ENCODE assay signal across 22 mouse cellular contexts in genomic region chr4:124747851-124748250, GRCm38 (mm10). TPM values are rescaled to one million over a fixed set of nuclear protein-coding genes. Genes with fewer than 3 reads are reported as not detected.
DNase-seq lines count a peak whose midpoint lies in the region; ATAC-seq and TF ChIP-seq lines count a peak whose summit lies in the region.
"Had no signal": no experiment of that assay in that cellular context is flagged by ENCODE, and none has a peak within 500 bp of the region (broad histone marks: within the 10 kb centered on the region; RNA-seq: fewer than 3 reads in every experiment).

No protein-coding gene starts in this region.

- whole genome bisulfite sequencing in kidney, adult 2 months: 47% methylated on average over 4 of the region's 4 CpGs
- 68% methylated on average over 4 of the region's 4 CpGs for WGBS in kidney, embryonic 15.5 days
- WGBS in lung, adult 2 months: 46% methylated on average over 4 of the region's 4 CpGs
- 60% methylated on average over 4 of the region's 4 CpGs for WGBS in kidney, postnatal 0 days
- WGBS in small intestine, adult 2 months: 20% methylated on average over 4 of the region's 4 CpGs
- 64% methylated on average over 4 of the region's 4 CpGs for WGBS in hindbrain, postnatal 0 days

- peak overlapping the region; percentile 84 for H3K27ac ChIP-seq in kidney, adult 2 months (ENCODE audit: insufficient read depth, low read depth, low read length)
- H3K27ac ChIP-seq in kidney, embryonic 15.5 days: no peak overlapping the region
- H3K27ac ChIP-seq in kidney, postnatal 0 days: peak overlapping the region; percentile 31; the same call in 1 of the 2 replicates
- peak overlapping the region; percentile 92 for H3K27ac ChIP-seq in small intestine, adult 2 months (ENCODE audit: insufficient read depth, low read depth, low read length)
- no peak overlapping the region for H3K27ac ChIP-seq in hindbrain, postnatal 0 days
- H3K27ac ChIP-seq: embryonic facial prominence, embryonic 10.5 days; hindbrain, embryonic 10.5 days; liver, embryonic 14.5 days; midbrain, embryonic 12.5 days had no signal

- H3K4me1 ChIP-seq in kidney, adult 2 months (ENCODE audit: control insufficient read depth, insufficient read depth, low read length): peaks cover 14% of the 10 kb centered on the region; the same call in 1 of the 2 replicates
- H3K4me1 ChIP-seq in kidney, embryonic 15.5 days: peaks cover 18% of the 10 kb centered on the region
- H3K4me1 ChIP-seq in lung, adult 2 months (ENCODE audit: control insufficient read depth, insufficient read depth, low read length): peaks cover 4% of the 10 kb centered on the region; the same call in 1 of the 2 replicates
- peaks cover 8% of the 10 kb centered on the region; the same call in 1 of the 2 replicates for H3K4me1 ChIP-seq in kidney, postnatal 0 days (replicated peaks; ENCODE audit: insufficient read depth, low read length)
- H3K4me1 ChIP-seq in small intestine, adult 2 months (ENCODE audit: control insufficient read depth, insufficient read depth, insufficient read length, low read length): peaks cover 21% of the 10 kb centered on the region; the same call in 1 of the 2 replicates
- H3K4me1 ChIP-seq in hindbrain, postnatal 0 days (ENCODE audit: insufficient read depth, low read length): peaks cover 10% of the 10 kb centered on the region

- H3K36me3 ChIP-seq in kidney, adult 2 months (ENCODE audit: control insufficient read depth, insufficient read depth, low read length): no peaks in the 10 kb centered on the region
- peaks cover 10% of the 10 kb centered on the region for H3K36me3 ChIP-seq in kidney, embryonic 15.5 days
- H3K36me3 ChIP-seq in kidney, postnatal 0 days (ENCODE audit: insufficient read depth, low read length): peaks cover 5% of the 10 kb centered on the region; the same call in 1 of the 2 replicates
- H3K36me3 ChIP-seq in small intestine, adult 2 months (ENCODE audit: control insufficient read depth, insufficient read depth, low read length): no peaks in the 10 kb centered on the region
- peaks cover 12% of the 10 kb centered on the region; the same call in 1 of the 2 replicates for H3K36me3 ChIP-seq in hindbrain, postnatal 0 days (ENCODE audit: insufficient read depth, low read length)
- H3K36me3 ChIP-seq: embryonic facial prominence, embryonic 10.5 days; hindbrain, embryonic 10.5 days had no signal

- no peaks in the 10 kb centered on the region for H3K9me3 ChIP-seq in kidney, embryonic 15.5 days (replicated peaks)
- H3K9me3 ChIP-seq in kidney, postnatal 0 days (replicated peaks; ENCODE audit: low read length): no peaks in the 10 kb centered on the region
- no peaks in the 10 kb centered on the region for H3K9me3 ChIP-seq in hindbrain, postnatal 0 days (ENCODE audit: low read length)
- H3K9me3 ChIP-seq: embryonic facial prominence, embryonic 10.5 days; heart, embryonic 12.5 days; hindbrain, embryonic 10.5 days; midbrain, embryonic 12.5 days had no signal

- H3K4me2 ChIP-seq in kidney, embryonic 15.5 days: no peak overlapping the region
- H3K4me2 ChIP-seq in kidney, postnatal 0 days (ENCODE audit: low read length): no peak overlapping the region
- no peak overlapping the region for H3K4me2 ChIP-seq in hindbrain, postnatal 0 days (ENCODE audit: low read depth, low read length)
- H3K4me2 ChIP-seq: heart, embryonic 12.5 days; midbrain, embryonic 12.5 days had no signal

- DNase-seq in kidney, adult 2 months: peak; percentile 89
- DNase-seq in lung, postnatal 25 days (ENCODE audit: low spot score): peak; percentile 28
- DNase-seq in lung, adult 2 months: no peak
- no peak for DNase-seq in kidney, postnatal 0 days (ENCODE audit: low spot score)
- no peak for DNase-seq in urinary bladder, adult 2 months (ENCODE audit: low spot score)
- no peak for DNase-seq in hindbrain, postnatal 0 days (ENCODE audit: low spot score)
- DNase-seq: adrenal gland, postnatal 36 days; cerebellum, adult 11 months; cerebellum, adult 9-11 months; forebrain, postnatal 0 days; gastrocnemius, postnatal 25 days; heart, adult 18-20 months; heart, postnatal 10 days; thymus, adult 18-20 months; thymus, postnatal 36 days had no signal

- H3K27me3 ChIP-seq in kidney, adult 2 months (replicated peaks; ENCODE audit: control insufficient read depth, insufficient read depth, low read length): no peaks in the 10 kb centered on the region
- H3K27me3 ChIP-seq in kidney, embryonic 15.5 days: no peaks in the 10 kb centered on the region
- no peaks in the 10 kb centered on the region for H3K27me3 ChIP-seq in kidney, postnatal 0 days (ENCODE audit: insufficient read depth, low read length)
- H3K27me3 ChIP-seq in small intestine, adult 2 months (ENCODE audit: control insufficient read depth, insufficient read depth, low read length): no peaks in the 10 kb centered on the region
- no peaks in the 10 kb centered on the region for H3K27me3 ChIP-seq in hindbrain, postnatal 0 days (ENCODE audit: insufficient read depth, low read length)

- ATAC-seq in kidney, embryonic 15.5 days (replicated peaks; ENCODE audit: low FRiP score): no peak
- ATAC-seq in kidney, postnatal 0 days (replicated peaks; ENCODE audit: low FRiP score, low read depth): peak; percentile 46; the same call in 1 of the 2 replicates
- ATAC-seq in hindbrain, postnatal 0 days: no peak
- ATAC-seq: forebrain, postnatal 0 days had no signal

- no peak overlapping the region for H3K9ac ChIP-seq in kidney, embryonic 15.5 days
- no peak overlapping the region for H3K9ac ChIP-seq in kidney, postnatal 0 days (ENCODE audit: low read depth, low read length)
- no peak overlapping the region for H3K9ac ChIP-seq in hindbrain, postnatal 0 days (replicated peaks; ENCODE audit: low read length)
- H3K9ac ChIP-seq: forebrain, postnatal 0 days; heart, embryonic 12.5 days; liver, embryonic 14.5 days; midbrain, embryonic 12.5 days had no signal

- no peak overlapping the region for H3K4me3 ChIP-seq in kidney, adult 2 months (ENCODE audit: insufficient read depth, low read depth, low read length)
- H3K4me3 ChIP-seq in kidney, embryonic 15.5 days (replicated peaks): no peak overlapping the region
- no peak overlapping the region for H3K4me3 ChIP-seq in lung, adult 2 months (replicated peaks; ENCODE audit: extremely low read depth, low read depth, low read length)
- no peak overlapping the region for H3K4me3 ChIP-seq in kidney, postnatal 0 days (replicated peaks; ENCODE audit: low read depth, low read length)
- no peak overlapping the region for H3K4me3 ChIP-seq in small intestine, adult 2 months (ENCODE audit: low read depth, low read length)
- no peak overlapping the region for H3K4me3 ChIP-seq in hindbrain, postnatal 0 days (ENCODE audit: low read length)
- H3K4me3 ChIP-seq: embryonic facial prominence, embryonic 10.5 days; heart, embryonic 12.5 days; hindbrain, embryonic 10.5 days; midbrain, embryonic 12.5 days had no signal

- TF ChIP-seq CTCF in kidney, adult 2 months (conservative IDR thresholded peaks at IDR 0.05; ENCODE audit: insufficient read depth, insufficient read length, low read depth, low read length): no peak
- no peak for TF ChIP-seq CTCF in lung, adult 2 months (IDR thresholded peaks at IDR 0.05; ENCODE audit: insufficient read depth, low read length)
- no peak for TF ChIP-seq CTCF in kidney, postnatal 0 days (IDR thresholded peaks at IDR 0.05; ENCODE audit: low read depth)
- TF ChIP-seq CTCF in small intestine, adult 2 months (IDR thresholded peaks at IDR 0.05; ENCODE audit: extremely low read depth, insufficient read length, insufficient replicate concordance, low read depth, low read length): no peak
- TF ChIP-seq CTCF in hindbrain, postnatal 0 days (IDR thresholded peaks at IDR 0.05; ENCODE audit: low read depth): no peak

- TF ChIP-seq POLR2A in kidney, adult 2 months (IDR thresholded peaks at IDR 0.05; ENCODE audit: low read depth, low read length): no peak
- TF ChIP-seq POLR2A in lung, adult 2 months (IDR thresholded peaks at IDR 0.05; ENCODE audit: borderline replicate concordance, extremely low read depth, low read depth, low read length): no peak
- TF ChIP-seq POLR2A in small intestine, adult 2 months (IDR thresholded peaks at IDR 0.05; ENCODE audit: low read depth, low read length): no peak

RNA-seq across cellular contexts. Expression of gene Inpp5b, which starts 6.2 kb away (rescaled TPM):
- 61.0 and 64.2 TPM in 2 replicates for polyA plus RNA-seq in kidney, adult 2 months (2012; rRNA removed)
- 29.6 and 33.7 TPM in 2 replicates for polyA plus RNA-seq in kidney, embryonic 15.5 days (2015; fragmentation: Nextera tagmentation; extraction: Ambion mirVana)
- 62.1 and 93.3 TPM in 2 replicates for polyA plus RNA-seq in lung, adult 2 months (2012; rRNA removed)
- polyA plus RNA-seq in kidney, postnatal 0 days (2015; fragmentation: Nextera tagmentation; extraction: Ambion mirVana): 21.8 and 27.0 TPM in 2 replicates
- 21.8 and 26.7 TPM in 2 replicates for polyA plus RNA-seq in small intestine, adult 2 months (2012; rRNA removed)
- 30.0 and 34.8 TPM in 2 replicates for polyA plus RNA-seq in urinary bladder, adult 2 months (2012; rRNA removed)
- total RNA-seq in hindbrain, postnatal 0 days (2014; rRNA removed): 15.9 and 16.0 TPM in 2 replicates
- polyA plus RNA-seq in hindbrain, postnatal 0 days (2015; fragmentation: Nextera tagmentation; extraction: Ambion mirVana): 14.9 and 15.4 TPM in 2 replicates

RNA-seq across cellular contexts. Expression of gene Sf3a3, which starts 33.3 kb away (rescaled TPM):
- polyA plus RNA-seq in kidney, adult 2 months (2012; rRNA removed): 11.1 and 14.5 TPM in 2 replicates
- 171 and 175 TPM in 2 replicates for polyA plus RNA-seq in kidney, embryonic 15.5 days (2015; fragmentation: Nextera tagmentation; extraction: Ambion mirVana)
- 8.1 and 11.5 TPM in 2 replicates for polyA plus RNA-seq in lung, adult 2 months (2012; rRNA removed)
- polyA plus RNA-seq in kidney, postnatal 0 days (2015; fragmentation: Nextera tagmentation; extraction: Ambion mirVana): 92.4 and 103 TPM in 2 replicates
- 3.3 and 7.2 TPM in 2 replicates for polyA plus RNA-seq in small intestine, adult 2 months (2012; rRNA removed)
- polyA plus RNA-seq in urinary bladder, adult 2 months (2012; rRNA removed): 38.1 and 40.4 TPM in 2 replicates
- 18.7 and 33.0 TPM in 2 replicates for total RNA-seq in hindbrain, postnatal 0 days (2014; rRNA removed)
- 79.7 and 87.9 TPM in 2 replicates for polyA plus RNA-seq in hindbrain, postnatal 0 days (2015; fragmentation: Nextera tagmentation; extraction: Ambion mirVana)

RNA-seq across cellular contexts. Expression of gene Fhl3, which starts 47.4 kb away (rescaled TPM):
- polyA plus RNA-seq in kidney, adult 2 months (2012; rRNA removed): 8.5 and 10.8 TPM in 2 replicates
- polyA plus RNA-seq in kidney, embryonic 15.5 days (2015; fragmentation: Nextera tagmentation; extraction: Ambion mirVana): 8.4 and 12.4 TPM in 2 replicates
- 15.1 and 36.7 TPM in 2 replicates for polyA plus RNA-seq in lung, adult 2 months (2012; rRNA removed)
- 9.4 and 10.0 TPM in 2 replicates for polyA plus RNA-seq in kidney, postnatal 0 days (2015; fragmentation: Nextera tagmentation; extraction: Ambion mirVana)
- 6.8 and 9.2 TPM in 2 replicates for polyA plus RNA-seq in small intestine, adult 2 months (2012; rRNA removed)
- polyA plus RNA-seq in urinary bladder, adult 2 months (2012; rRNA removed): 2.7 and 5.2 TPM in 2 replicates
- total RNA-seq in hindbrain, postnatal 0 days (2014; rRNA removed): 7.1 and 7.3 TPM in 2 replicates
- polyA plus RNA-seq in hindbrain, postnatal 0 days (2015; fragmentation: Nextera tagmentation; extraction: Ambion mirVana): 2.5 and 3.1 TPM in 2 replicates

RNA-seq across cellular contexts. Expression of gene Mtf1, which starts 54.1 kb away (rescaled TPM):
- polyA plus RNA-seq in kidney, adult 2 months (2012; rRNA removed): 7.5 and 8.9 TPM in 2 replicates
- polyA plus RNA-seq in kidney, embryonic 15.5 days (2015; fragmentation: Nextera tagmentation; extraction: Ambion mirVana): 14.2 and 15.5 TPM in 2 replicates
- 6.5 and 8.0 TPM in 2 replicates for polyA plus RNA-seq in lung, adult 2 months (2012; rRNA removed)
- polyA plus RNA-seq in kidney, postnatal 0 days (2015; fragmentation: Nextera tagmentation; extraction: Ambion mirVana): 11.3 and 14.8 TPM in 2 replicates
- polyA plus RNA-seq in small intestine, adult 2 months (2012; rRNA removed): 2.8 and 12.4 TPM in 2 replicates
- polyA plus RNA-seq in urinary bladder, adult 2 months (2012; rRNA removed): 9.0 and 10.1 TPM in 2 replicates
- total RNA-seq in hindbrain, postnatal 0 days (2014; rRNA removed): 7.7 and 17.3 TPM in 2 replicates
- 23.4 and 24.7 TPM in 2 replicates for polyA plus RNA-seq in hindbrain, postnatal 0 days (2015; fragmentation: Nextera tagmentation; extraction: Ambion mirVana)

RNA-seq across cellular contexts. Expression of gene Utp11, which starts 54.5 kb away (rescaled TPM):
- polyA plus RNA-seq in kidney, adult 2 months (2012; rRNA removed): 6.4 and 7.9 TPM in 2 replicates
- 78.5 and 81.9 TPM in 2 replicates for polyA plus RNA-seq in kidney, embryonic 15.5 days (2015; fragmentation: Nextera tagmentation; extraction: Ambion mirVana)
- 4.4 and 7.2 TPM in 2 replicates for polyA plus RNA-seq in lung, adult 2 months (2012; rRNA removed)
- 61.8 and 63.0 TPM in 2 replicates for polyA plus RNA-seq in kidney, postnatal 0 days (2015; fragmentation: Nextera tagmentation; extraction: Ambion mirVana)
- 0.57 and 0.85 TPM in 2 replicates for polyA plus RNA-seq in small intestine, adult 2 months (2012; rRNA removed)
- 31.6 and 32.9 TPM in 2 replicates for polyA plus RNA-seq in urinary bladder, adult 2 months (2012; rRNA removed)
- 4.0 and 9.0 TPM in 2 replicates for total RNA-seq in hindbrain, postnatal 0 days (2014; rRNA removed)
- 31.2 and 39.0 TPM in 2 replicates for polyA plus RNA-seq in hindbrain, postnatal 0 days (2015; fragmentation: Nextera tagmentation; extraction: Ambion mirVana)

Comparison
In these comparisons a context has a peak if more than half of its experiments do, and no peak if none do; other contexts are left out.
1. DNase-seq: peak in kidney, adult 2 months (single experiment) and lung, postnatal 25 days (single experiment); none in lung, adult 2 months (single experiment), kidney, postnatal 0 days (single experiment), urinary bladder, adult 2 months (single experiment) and hindbrain, postnatal 0 days (single experiment).
2. H3K27ac ChIP-seq: peak in kidney, adult 2 months (single experiment), kidney, postnatal 0 days (single experiment) and small intestine, adult 2 months (single experiment); none in kidney, embryonic 15.5 days (single experiment) and hindbrain, postnatal 0 days (single experiment).